Comparison of ENCODE assay signal across 7 mouse cellular contexts in genomic region chr7:30279536-30279935, GRCm38 (mm10). TPM values are rescaled to one million over a fixed set of nuclear protein-coding genes. Genes with fewer than 3 reads are reported as not detected.
DNase-seq lines count a peak whose midpoint lies in the region; ATAC-seq and TF ChIP-seq lines count a peak whose summit lies in the region.

No protein-coding gene starts in this region.

- TF ChIP-seq CTCF in testis, adult 2 months (IDR thresholded peaks at IDR 0.05; ENCODE audit: control insufficient read depth, insufficient read depth, insufficient replicate concordance, low read depth, low read length): no peak

- H3K4me3 ChIP-seq in testis, adult 2 months (ENCODE audit: control insufficient read depth, low read depth, low read length): peak overlapping the region; percentile 92
- peak overlapping the region; percentile 83 for H3K4me3 ChIP-seq in erythroblast, embryonic 14.5 days (replicated peaks)
- H3K4me3 ChIP-seq in limb, embryonic 15.5 days: peak overlapping the region; percentile 81
- H3K4me3 ChIP-seq in stomach, embryonic 16.5 days (replicated peaks; ENCODE audit: low read length): peak overlapping the region; percentile 86

- H3K36me3 ChIP-seq in testis, adult 2 months (ENCODE audit: control insufficient read depth, insufficient read depth, low read length): peaks cover 6% of the 10 kb centered on the region
- H3K36me3 ChIP-seq in erythroblast, embryonic 14.5 days (ENCODE audit: control insufficient read depth): peaks cover 25% of the 10 kb centered on the region
- H3K36me3 ChIP-seq in limb, embryonic 15.5 days: no peaks in the 10 kb centered on the region
- no peaks in the 10 kb centered on the region for H3K36me3 ChIP-seq in stomach, embryonic 16.5 days (ENCODE audit: control insufficient read depth, insufficient read depth, low read length)

- 0% methylated on average over 6 of the region's 6 CpGs for WGBS in limb, embryonic 15.5 days
- 0% methylated on average over 6 of the region's 6 CpGs for WGBS in stomach, embryonic 16.5 days

- no peak for DNase-seq in testis, postnatal 14 days (ENCODE audit: low spot score)
- no peak for DNase-seq in ovary, postnatal 14 days (ENCODE audit: low spot score)
- DNase-seq in retina, embryonic 14.5 days (ENCODE audit: low spot score): no peak

- H3K4me2 ChIP-seq in limb, embryonic 15.5 days: peak overlapping the region; percentile 92
- peak overlapping the region; percentile 96 for H3K4me2 ChIP-seq in stomach, embryonic 16.5 days (ENCODE audit: low read depth, low read length)

- peaks cover 14% of the 10 kb centered on the region for H3K4me1 ChIP-seq in testis, adult 2 months (ENCODE audit: control insufficient read depth, insufficient read depth, low read length)
- peaks cover 45% of the 10 kb centered on the region for H3K4me1 ChIP-seq in erythroblast, embryonic 14.5 days (ENCODE audit: control insufficient read depth)
- H3K4me1 ChIP-seq in limb, embryonic 15.5 days: peaks cover 16% of the 10 kb centered on the region
- 0 out of 2 replicates have a peak, but pooled peaks cover 3% of the 10 kb centered on the region for H3K4me1 ChIP-seq in stomach, embryonic 16.5 days (ENCODE audit: control insufficient read depth, insufficient read depth, low read length)

- H3K9me3 ChIP-seq in erythroblast, embryonic 14.5 days (ENCODE audit: control insufficient read depth, low read length): no peaks in the 10 kb centered on the region
- H3K9me3 ChIP-seq in limb, embryonic 15.5 days: no peaks in the 10 kb centered on the region
- no peaks in the 10 kb centered on the region for H3K9me3 ChIP-seq in stomach, embryonic 16.5 days (replicated peaks; ENCODE audit: control insufficient read depth, low read length)

- H3K27me3 ChIP-seq in testis, adult 2 months (ENCODE audit: control insufficient read depth, insufficient read depth, low read length): no peaks in the 10 kb centered on the region
- H3K27me3 ChIP-seq in erythroblast, embryonic 14.5 days (ENCODE audit: control insufficient read depth): no peaks in the 10 kb centered on the region
- no peaks in the 10 kb centered on the region for H3K27me3 ChIP-seq in limb, embryonic 15.5 days
- no peaks in the 10 kb centered on the region for H3K27me3 ChIP-seq in stomach, embryonic 16.5 days (ENCODE audit: control insufficient read depth, insufficient read depth, low read length)

- TF ChIP-seq POLR2A in testis, adult 2 months (IDR thresholded peaks at IDR 0.05; ENCODE audit: control insufficient read depth, low read depth, low read length): no peak

- 0 out of 2 replicates have a peak overlapping the region, but pooled peaks have one; percentile 28 for H3K9ac ChIP-seq in limb, embryonic 15.5 days
- peak overlapping the region; percentile 64 for H3K9ac ChIP-seq in stomach, embryonic 16.5 days (ENCODE audit: low read length)

- H3K27ac ChIP-seq in testis, adult 2 months (ENCODE audit: control insufficient read depth, insufficient read depth, low read depth, low read length): peak overlapping the region; percentile 96
- H3K27ac ChIP-seq in limb, embryonic 15.5 days: no peak overlapping the region
- peak overlapping the region; percentile 99 for H3K27ac ChIP-seq in stomach, embryonic 16.5 days (ENCODE audit: low read length)

- no peak for ATAC-seq in limb, embryonic 15.5 days (ENCODE audit: insufficient number of reproducible peaks, low FRiP score, low TSS enrichment, low read depth)
- ATAC-seq in stomach, embryonic 16.5 days (ENCODE audit: insufficient read depth, low FRiP score): no peak

RNA-seq across cellular contexts. Expression of gene Thap8, which starts 0.4 kb away (rescaled TPM):
- 1.8 and 2.3 TPM in 2 replicates for polyA plus RNA-seq in testis, adult 2 months (2012; rRNA removed)
- 0.04 TPM in 1 of 2 replicates, not detected in the other for polyA plus RNA-seq in erythroblast, embryonic 14.5 days (2012)
- polyA plus RNA-seq in limb, embryonic 15.5 days (2015; fragmentation: Nextera tagmentation; extraction: Ambion mirVana): 0.26 and 0.78 TPM in 2 replicates
- polyA plus RNA-seq in stomach, embryonic 16.5 days (2015; fragmentation: Nextera tagmentation; extraction: Ambion mirVana): 0.25 and 0.53 TPM in 2 replicates

RNA-seq across cellular contexts. Expression of gene Wdr62, which starts 0.7 kb away (rescaled TPM):
- polyA plus RNA-seq in testis, adult 2 months (2012; rRNA removed): 713 and 754 TPM in 2 replicates
- polyA plus RNA-seq in erythroblast, embryonic 14.5 days (2012): 14.8 and 30.0 TPM in 2 replicates
- polyA plus RNA-seq in limb, embryonic 15.5 days (2015; fragmentation: Nextera tagmentation; extraction: Ambion mirVana): 6.0 and 6.2 TPM in 2 replicates
- polyA plus RNA-seq in stomach, embryonic 16.5 days (2015; fragmentation: Nextera tagmentation; extraction: Ambion mirVana): 7.1 and 7.3 TPM in 2 replicates

RNA-seq across cellular contexts. Expression of gene Clip3, which starts 12.0 kb away (rescaled TPM):
- 4.8 and 6.6 TPM in 2 replicates for polyA plus RNA-seq in testis, adult 2 months (2012; rRNA removed)
- not detected in 2 replicates for polyA plus RNA-seq in erythroblast, embryonic 14.5 days (2012)
- 33.2 and 35.2 TPM in 2 replicates for polyA plus RNA-seq in limb, embryonic 15.5 days (2015; fragmentation: Nextera tagmentation; extraction: Ambion mirVana)
- 21.4 and 22.6 TPM in 2 replicates for polyA plus RNA-seq in stomach, embryonic 16.5 days (2015; fragmentation: Nextera tagmentation; extraction: Ambion mirVana)

RNA-seq across cellular contexts. Expression of gene Alkbh6, which starts 29.0 kb away (rescaled TPM):
- 36.5 and 38.0 TPM in 2 replicates for polyA plus RNA-seq in testis, adult 2 months (2012; rRNA removed)
- polyA plus RNA-seq in erythroblast, embryonic 14.5 days (2012): 2.1 and 2.8 TPM in 2 replicates
- 80.8 and 82.0 TPM in 2 replicates for polyA plus RNA-seq in limb, embryonic 15.5 days (2015; fragmentation: Nextera tagmentation; extraction: Ambion mirVana)
- 64.4 and 64.7 TPM in 2 replicates for polyA plus RNA-seq in stomach, embryonic 16.5 days (2015; fragmentation: Nextera tagmentation; extraction: Ambion mirVana)

RNA-seq across cellular contexts. Expression of gene Syne4, which starts 35.1 kb away (rescaled TPM):
- 7.4 and 9.6 TPM in 2 replicates for polyA plus RNA-seq in testis, adult 2 months (2012; rRNA removed)
- polyA plus RNA-seq in erythroblast, embryonic 14.5 days (2012): 0.04 and 0.13 TPM in 2 replicates
- polyA plus RNA-seq in limb, embryonic 15.5 days (2015; fragmentation: Nextera tagmentation; extraction: Ambion mirVana): 37.1 and 42.8 TPM in 2 replicates
- 54.0 and 54.3 TPM in 2 replicates for polyA plus RNA-seq in stomach, embryonic 16.5 days (2015; fragmentation: Nextera tagmentation; extraction: Ambion mirVana)

Comparison
In these comparisons a context has a peak if more than half of its experiments do, and no peak if none do; other contexts are left out.
1. RNA of gene Wdr62, which starts 0.7 kb away (polyA plus RNA-seq): 713 to 754 TPM in testis, adult 2 months; 14.8 to 30.0 TPM in erythroblast, embryonic 14.5 days, 7.1 to 7.3 TPM in stomach, embryonic 16.5 days and 6.0 to 6.2 TPM in limb, embryonic 15.5 days; every median in the first group is over 10 times any median in the second.
2. Peak in every context shown above with its lines, with median percentiles within 50 percentile points of each other: H3K4me3 ChIP-seq.